Mouse (Mus musculus) forebrain, embryonic 14.5 days (tissue): ENCODE data around the gene Olfr1489. TPM values are rescaled to one million over a fixed set of nuclear protein-coding genes. Genes with fewer than 3 reads are reported as not detected.
"Not testable (repeated sequence)": the region's sequence is repeated elsewhere in the genome, so short reads cannot be mapped to it uniquely, and the experiment has no call there.

ENCODE experiments used
- ATAC-seq: fragments of 200-750 bp; cut with Nextera tagmentation; 2 replicates; pipeline ENCODE4 v1.8.0; 2017; ENCODE audit warnings: mild to moderate bottlenecking, moderate library complexity
- DNase-seq: peaks from one replicate; pipeline ENCODE4 v3.0.0-alpha.2; 2015; ENCODE audit warnings: low spot score
- H3K27ac ChIP-seq: fragments of 300-500 bp; sonication (generic); 2 replicates; pipeline ENCODE4 v1.5.1; 2014; ENCODE audit warnings: low read depth, mild to moderate bottlenecking, control low read depth, low read length, moderate library complexity
- H3K27me3 ChIP-seq: fragments of 300-500 bp; sonication (generic); replicated peaks from 2 replicates; pipeline ENCODE4 v1.6.1; 2014; ENCODE audit warnings: low read length, control low read depth, mixed read lengths; ENCODE audit not compliant: control insufficient read depth, insufficient read depth
- H3K36me3 ChIP-seq: fragments of 300-500 bp; sonication (generic); 2 replicates; pipeline ENCODE4 v1.6.1; 2014; ENCODE audit warnings: low read length, control low read depth; ENCODE audit not compliant: control insufficient read depth, insufficient read depth
- H3K4me1 ChIP-seq: fragments of 300-500 bp; sonication (generic); 2 replicates; pipeline ENCODE4 v1.6.1; 2014; ENCODE audit warnings: antibody characterized with exemption, low read length, control low read depth; ENCODE audit not compliant: control insufficient read depth, insufficient read depth
- H3K4me2 ChIP-seq: fragments of 300-500 bp; sonication (generic); 2 replicates; pipeline ENCODE4 v1.6.1; 2014; ENCODE audit warnings: mild to moderate bottlenecking, control low read depth, low read length
- H3K4me3 ChIP-seq: fragments of 300-500 bp; sonication (generic); 2 replicates; pipeline ENCODE4 v1.5.1; 2014; ENCODE audit warnings: low read depth, low read length, control low read depth
- H3K9ac ChIP-seq: fragments of 300-500 bp; sonication (generic); 2 replicates; pipeline ENCODE4 v1.6.1; 2014; ENCODE audit warnings: mild to moderate bottlenecking, low read length, control low read depth, moderate library complexity
- H3K9me3 ChIP-seq: fragments of 300-500 bp; sonication (generic); replicated peaks from 2 replicates; pipeline ENCODE4 v1.6.1; 2016; ENCODE audit warnings: low read length, control low read depth, mixed read lengths; ENCODE audit not compliant: control insufficient read depth
- WGBS: fragments of 180-500 bp; shearing (Covaris S2); extraction: QIAGEN DNeasy Blood & Tissue Kit; methylation state at CpG from one replicate; pipeline ENCODE4 v1.1.7; 2014; 5-methylcytosine and 5-hydroxymethylcytosine counted together
- microRNA-seq: library from miRNA; unstranded; fragments of <30 nt; microRNA quantifications from one replicate; pipeline ENCODE4, GENCODE M21; 2016
- polyA plus RNA-seq: library from polyadenylated mRNA; unstranded; fragments of >200 nt; fragmentation: Nextera tagmentation; extraction: Ambion mirVana; gene quantifications from 2 replicates; pipeline ENCODE4 v1.2.1, GENCODE M21; 2014

The Olfr1489 gene
- polyA plus RNA-seq: not detected in 2 replicates

DNA sequence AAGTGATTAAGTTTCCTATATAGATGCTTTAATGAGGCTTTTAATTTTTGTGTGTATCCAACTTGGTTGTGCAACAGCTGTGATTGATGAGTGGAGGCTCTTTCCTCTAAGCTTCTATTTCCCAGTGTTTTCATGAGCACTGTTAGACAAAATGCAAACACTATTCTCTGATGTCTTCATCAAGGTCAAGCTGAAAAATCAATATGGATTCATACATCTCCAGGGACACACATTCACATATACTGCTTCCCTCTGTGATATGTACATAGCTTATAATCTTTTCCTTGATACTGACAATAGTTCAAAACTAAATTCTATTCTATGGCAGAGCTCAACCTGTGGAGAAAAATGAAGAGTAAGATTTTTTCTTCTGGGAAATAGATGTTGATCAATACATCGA is at the start of gene Olfr1489:
TSS of gene Olfr1489 (plus strand) at position 301 of the 400 bp plus-strand sequence.
- Histone ChIP-seq H3K27me3 (no peaks in the 10 kb centered on the region), H3K4me2 (no peak within 1 kb of the TSS), H3K27ac (no peak within 1 kb of the TSS), H3K4me1 (no peaks in the 10 kb centered on the region), H3K9me3 (no peaks in the 10 kb centered on the region), H3K9ac (no peak within 1 kb of the TSS), H3K36me3 (no peaks in the 10 kb centered on the region), H3K4me3 (no peak within 1 kb of the TSS)
- DNase-seq: no peak
- ATAC-seq: no peak
- WGBS: 85% methylated on average over 1 of the region's 1 CpGs

DNA sequence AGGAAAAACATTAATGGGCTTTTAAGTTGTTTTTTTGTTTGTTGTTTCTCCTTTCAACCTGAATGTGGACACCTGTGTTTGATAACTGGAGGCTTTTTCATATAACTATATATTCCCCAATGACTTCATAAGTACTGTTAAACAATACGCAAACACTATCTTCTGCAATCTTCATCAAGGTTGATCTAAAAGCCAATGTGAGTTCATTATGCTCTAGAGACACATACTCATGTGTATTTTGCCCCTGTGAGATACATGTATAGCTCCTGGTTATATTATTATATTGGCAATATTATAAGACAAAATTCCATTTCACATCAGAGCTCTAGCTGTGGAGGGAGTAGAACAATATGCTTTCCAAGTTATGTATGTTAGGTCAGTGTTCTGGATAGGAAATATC is 48.2 kb upstream of the Olfr1489 start, which contains the start of gene Olfr1484:
TSS of gene Olfr1484 (plus strand) at position 301 of the 400 bp plus-strand sequence.
- WGBS: 98% methylated on average over 1 of the region's 1 CpGs
- H3K27ac ChIP-seq: no peak within 1 kb of the TSS
- H3K4me2 ChIP-seq: no peak within 1 kb of the TSS
- H3K4me3 ChIP-seq: no peak within 1 kb of the TSS
- H3K9me3 ChIP-seq: no peaks in the 10 kb centered on the region
- H3K9ac ChIP-seq: no peak within 1 kb of the TSS
- no peaks in the 10 kb centered on the region for H3K36me3 ChIP-seq
- ATAC-seq (no peak), DNase-seq (no peak)
- H3K4me1 ChIP-seq: no peaks in the 10 kb centered on the region
- no peaks in the 10 kb centered on the region for H3K27me3 ChIP-seq

DNA sequence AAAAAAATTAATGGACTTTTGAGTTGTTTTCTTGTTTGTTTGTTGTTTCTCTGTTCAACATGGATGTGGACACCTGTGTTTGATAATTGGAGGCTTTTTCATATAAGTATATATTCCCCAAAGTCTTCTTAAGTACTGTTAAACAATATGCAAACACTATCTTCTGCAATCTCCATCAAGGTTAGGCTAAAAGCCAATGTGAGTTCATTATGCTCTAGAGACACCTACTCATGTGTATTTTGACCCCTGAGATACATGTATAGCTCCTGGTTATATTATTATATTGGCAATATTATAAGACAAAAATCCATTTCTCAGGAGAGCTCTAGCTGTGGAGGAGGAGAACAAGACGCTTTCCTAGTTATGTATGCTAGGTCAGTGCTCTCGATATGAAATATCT is 14.3 kb upstream of the Olfr1489 start, which contains the start of gene Olfr1487:
TSS of gene Olfr1487 (plus strand) at position 301 of the 400 bp plus-strand sequence.
- H3K4me2 ChIP-seq, H3K4me1 ChIP-seq, H3K4me3 ChIP-seq, DNase-seq, H3K36me3 ChIP-seq, H3K9me3 ChIP-seq, ATAC-seq, H3K9ac ChIP-seq, H3K27me3 ChIP-seq, H3K27ac ChIP-seq: not testable (repeated sequence)
- WGBS: 93% methylated on average over 2 of the region's 2 CpGs

DNA sequence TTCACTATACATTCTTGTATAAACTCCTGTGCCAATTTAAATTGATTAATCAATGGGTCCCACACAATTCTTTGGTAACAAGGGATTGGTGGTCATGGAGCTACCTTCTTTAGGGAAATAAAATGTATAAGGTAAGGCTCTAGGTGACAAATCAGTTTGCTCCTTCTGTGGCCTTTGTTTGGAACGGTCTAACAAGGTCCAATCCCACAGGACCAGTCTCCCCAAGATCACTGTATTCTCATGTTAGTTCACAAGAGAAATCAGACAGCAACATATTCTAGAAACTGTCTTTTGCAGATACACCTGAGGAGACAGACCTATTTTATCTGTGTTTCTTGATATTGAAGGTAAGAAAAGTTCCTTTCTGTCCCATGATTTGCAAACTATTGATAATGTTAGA is 19.4 kb downstream of the Olfr1489 start, which contains the start of gene Olfr1490:
TSS of gene Olfr1490 (plus strand) at position 301 of the 400 bp plus-strand sequence.
- Histone ChIP-seq H3K27me3 (no peaks in the 10 kb centered on the region), H3K4me2 (no peak within 1 kb of the TSS), H3K9ac (no peak within 1 kb of the TSS), H3K36me3 (no peaks in the 10 kb centered on the region), H3K4me3 (no peak within 1 kb of the TSS), H3K9me3 (no peaks in the 10 kb centered on the region; the same call in 1 of the 2 replicates), H3K27ac (no peak within 1 kb of the TSS), H3K4me1 (no peaks in the 10 kb centered on the region)
- DNase-seq (no peak), ATAC-seq (no peak)
- WGBS: 74% methylated on average over 1 of the region's 1 CpGs

Small RNA genes within 50 kb of the gene (microRNA-seq; reads per million reads assigned to microRNA genes)
- gene Gm22323 (not detected), gene Gm23931 (not detected)

Other genes starting within 250 kb of the Olfr1489 start
- not detected in 2 replicates for gene Olfr1469, start 223.8 kb upstream of the Olfr1489 start, polyA plus RNA-seq
- not detected in 2 replicates for gene Olfr1471, start 188.2 kb upstream of the Olfr1489 start, polyA plus RNA-seq
- gene Olfr1472, start 175.5 kb upstream of the Olfr1489 start, polyA plus RNA-seq: not detected in 2 replicates
- gene Olfr1474, start 162.1 kb upstream of the Olfr1489 start, polyA plus RNA-seq: not detected in 2 replicates
- gene Olfr1475, start 151.4 kb upstream of the Olfr1489 start, polyA plus RNA-seq: not detected in 2 replicates
- not detected in 2 replicates for gene Olfr1477, start 131.1 kb upstream of the Olfr1489 start, polyA plus RNA-seq
- not detected in 2 replicates for gene Olfr1480, start 103.7 kb upstream of the Olfr1489 start, polyA plus RNA-seq
- gene Olfr1484, start 48.1 kb upstream of the Olfr1489 start, polyA plus RNA-seq: not detected in 2 replicates
- not detected in 2 replicates for gene Olfr1487, start 14.2 kb upstream of the Olfr1489 start, polyA plus RNA-seq
- gene Olfr1490, start 19.5 kb downstream of the Olfr1489 start, polyA plus RNA-seq: not detected in 2 replicates
- not detected in 2 replicates for gene Olfr1491, start 65.6 kb downstream of the Olfr1489 start, polyA plus RNA-seq
- not detected in 2 replicates for gene Olfr1493-ps1, start 91.7 kb downstream of the Olfr1489 start, polyA plus RNA-seq
- gene Olfr1494, start 108.1 kb downstream of the Olfr1489 start, polyA plus RNA-seq: not detected in 2 replicates
- not detected in 2 replicates for gene Olfr1495, start 133.0 kb downstream of the Olfr1489 start, polyA plus RNA-seq
- not detected in 2 replicates for gene Olfr1496, start 146.3 kb downstream of the Olfr1489 start, polyA plus RNA-seq
- gene Olfr1497, start 166.6 kb downstream of the Olfr1489 start, polyA plus RNA-seq: not detected in 2 replicates
- gene Olfr1499, start 187.8 kb downstream of the Olfr1489 start, polyA plus RNA-seq: not detected in 2 replicates
- not detected in 2 replicates for gene Olfr1500, start 198.9 kb downstream of the Olfr1489 start, polyA plus RNA-seq
- gene Olfr1501, start 219.1 kb downstream of the Olfr1489 start, polyA plus RNA-seq: not detected in 2 replicates
- gene Olfr1502, start 230.2 kb downstream of the Olfr1489 start, polyA plus RNA-seq: not detected in 2 replicates